Mouse (Mus musculus) macrophage (primary cell): ENCODE data around the gene Tacc3. TPM values are rescaled to one million over a fixed set of nuclear protein-coding genes. Genes with fewer than 3 reads are reported as not detected.
A peak's percentile ranks its signal among the peaks of the same experiment; 100 is the strongest.

ENCODE experiments used
- H3K27ac ChIP-seq: fragments of 350-480 bp; formaldehyde crosslinking; 2 replicates; pipeline ENCODE4 v1.9.0; 2021
- H3K36me3 ChIP-seq: fragments of 350-480 bp; formaldehyde crosslinking; 2 replicates; pipeline ENCODE4 v1.9.0; 2021; ENCODE audit errors: inconsistent target
- H3K4me3 ChIP-seq: fragments of 350-480 bp; formaldehyde crosslinking; 2 replicates; pipeline ENCODE4 v1.9.0; 2021; ENCODE audit errors: inconsistent target
- H3K79me2 ChIP-seq: fragments of 350-480 bp; formaldehyde crosslinking; 2 replicates; pipeline ENCODE4 v1.9.0; 2021; ENCODE audit errors: inconsistent target
- WGBS: methylation state at CpG from one replicate; pipeline ENCODE4 v1.1.7; 2026; ENCODE audit warnings: inconsistent platforms; ENCODE audit not compliant: missing documents; 5-methylcytosine and 5-hydroxymethylcytosine counted together
- polyA plus RNA-seq: library from polyadenylated mRNA; stranded (reverse); fragments of 250-400 nt; gene quantifications from 3 replicates; pipeline ENCODE4 v1.2.4, GENCODE M21; 2018; ENCODE audit warnings: inconsistent platforms
- total RNA-seq, 78 experiments: library from RNA; depleted of rRNA; stranded (reverse); fragments of 250-400 nt; gene quantifications; 1 replicate in 9 of 78; 2 replicates in 24 of 78; 3 replicates in 43 of 78; 4 replicates in 2 of 78; pipeline ENCODE4 v1.2.4; 2018; ENCODE audit warnings: inconsistent platforms in 56 of 78

The Tacc3 gene
- 10 to 100 TPM in 21 of 26 experiments, 1 to 10 TPM in 5; 4.8 to 40.4 (median 19.6) TPM for total RNA-seq (2018; cell fraction: chromatin; rRNA removed)
- 10 to 100 TPM in 18 of 26 experiments, 1 to 10 TPM in 8; 7.4 to 14.6 (median 10.7) TPM for total RNA-seq (2018; cell fraction: cytosol; rRNA removed)
- 10 to 100 TPM in 21 of 26 experiments, 1 to 10 TPM in 5; 4.9 to 37.4 (median 13.4) TPM for total RNA-seq (2018; cell fraction: nucleus; rRNA removed)
- polyA plus RNA-seq: 6.1 to 26.7 TPM (median 22.0 TPM) in 3 replicates

- Histone ChIP-seq H3K79me2 (peaks cover 60% of the 10 kb centered on the region), H3K36me3 (peaks cover 16% of the 10 kb centered on the region; the same call in 1 of the 2 replicates), H3K4me3 (peak within 1 kb of the TSS; percentile 91), H3K27ac (peak within 1 kb of the TSS; percentile 93)
- WGBS: under 1% methylated on average over 59 of the region's 60 CpGs
Observed at GRCm38 (mm10) chr5:33657787-33658663, at the start of gene Tacc3, which contains the start of gene Tmem129. Gene Tacc3, plus strand, starts transcription at chr5:33658128. Gene Tmem129, minus strand, starts transcription at chr5:33658416.

DNA sequence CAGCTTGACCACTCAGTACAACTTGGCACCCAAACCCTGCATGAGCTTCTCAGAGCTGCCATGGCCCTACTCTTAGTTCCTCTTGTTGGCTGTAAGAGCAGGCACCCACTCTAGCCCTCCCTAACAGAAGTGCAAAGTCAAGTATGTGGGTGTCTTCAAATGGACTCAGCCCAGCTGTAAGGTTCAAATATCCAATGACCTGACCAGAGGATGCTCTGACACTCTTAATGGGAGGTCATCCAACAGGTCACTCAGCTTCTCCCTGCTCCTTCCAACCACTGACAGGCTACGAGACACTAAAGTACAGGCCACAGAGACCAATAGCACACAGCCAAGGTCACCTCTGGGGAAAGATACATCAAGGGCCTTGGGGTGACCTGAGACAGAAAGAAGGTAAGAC is 48.7 kb upstream of the Tacc3 start:
- H3K79me2 ChIP-seq: no peaks in the 10 kb centered on the region
- peaks cover 44% of the 10 kb centered on the region for H3K36me3 ChIP-seq
- H3K27ac ChIP-seq: no peak overlapping the region
- no peak overlapping the region for H3K4me3 ChIP-seq
- 93% methylated on average over 1 of the region's 1 CpGs for WGBS

GRCm38 (mm10) chr5:33611795-33612194 is 46.1 kb upstream of the Tacc3 start:
- peaks cover 44% of the 10 kb centered on the region for H3K36me3 ChIP-seq
- 95% methylated on average over 1 of the region's 1 CpGs for WGBS
- peaks cover 10% of the 10 kb centered on the region; the same call in 1 of the 2 replicates for H3K79me2 ChIP-seq
- no peak overlapping the region for H3K4me3 ChIP-seq
- H3K27ac ChIP-seq: no peak overlapping the region

DNA sequence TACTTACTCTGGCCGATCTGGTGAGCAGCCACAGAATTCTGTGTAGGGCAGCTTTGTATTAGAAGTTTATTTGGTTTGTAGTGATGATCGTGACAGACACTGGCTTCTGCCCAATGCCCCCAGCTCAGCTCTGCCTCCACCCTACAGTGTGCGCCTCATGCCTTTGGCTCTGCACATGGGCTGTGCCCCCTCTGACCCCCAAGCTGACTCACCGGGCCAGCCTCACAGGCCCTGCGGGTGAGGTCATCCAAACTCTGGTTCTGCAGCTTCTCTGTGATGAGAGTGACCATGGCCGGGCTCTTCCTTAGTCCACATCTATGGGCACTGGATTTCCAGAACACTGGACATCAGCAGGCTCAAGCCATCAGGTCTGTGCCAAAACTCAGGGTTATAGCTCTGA is 43.5 kb upstream of the Tacc3 start:
- Histone ChIP-seq H3K79me2 (peaks cover 24% of the 10 kb centered on the region; the same call in 1 of the 2 replicates), H3K27ac (no peak overlapping the region), H3K4me3 (no peak overlapping the region), H3K36me3 (peaks cover 29% of the 10 kb centered on the region; the same call in 1 of the 2 replicates)
- WGBS: 95% methylated on average over 6 of the region's 6 CpGs

DNA sequence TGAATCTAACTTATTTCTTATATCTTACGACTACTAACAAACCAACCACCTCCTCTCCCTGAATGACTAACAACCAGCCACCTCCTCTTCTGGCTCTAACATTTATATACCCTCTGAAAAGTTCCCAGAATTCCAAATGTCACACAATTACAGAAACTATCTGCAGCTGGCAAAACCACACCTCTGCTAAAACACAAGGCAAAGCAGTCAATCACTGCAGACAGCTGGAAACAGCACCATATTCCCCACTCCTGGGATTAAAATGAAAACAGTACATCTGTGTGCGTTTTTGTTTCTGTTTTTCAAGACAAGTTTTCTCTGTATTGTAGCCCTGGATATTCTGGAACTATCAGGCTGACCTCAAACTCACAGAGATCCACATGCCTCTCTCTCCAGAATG is 35.3 kb upstream of the Tacc3 start:
- Histone ChIP-seq H3K79me2 (peaks cover 74% of the 10 kb centered on the region), H3K36me3 (no peaks in the 10 kb centered on the region), H3K4me3 (no peak overlapping the region), H3K27ac (no peak overlapping the region)
- WGBS: 90% methylated on average over 2 of the region's 2 CpGs

- no peak overlapping the region for H3K27ac ChIP-seq
- WGBS: 92% methylated on average over 3 of the region's 3 CpGs
- no peak overlapping the region for H3K4me3 ChIP-seq
- no peaks in the 10 kb centered on the region for H3K36me3 ChIP-seq
- peaks cover 70% of the 10 kb centered on the region for H3K79me2 ChIP-seq
Observed at GRCm38 (mm10) chr5:33623766-33624165, 34.2 kb upstream of the Tacc3 start.

GRCm38 (mm10) chr5:33627968-33628367 is 30.0 kb upstream of the Tacc3 start:
- WGBS: 6% methylated on average over 4 of the region's 4 CpGs
- Histone ChIP-seq H3K36me3 (no peaks in the 10 kb centered on the region), H3K4me3 (peak overlapping the region; percentile 60), H3K79me2 (peaks cover 47% of the 10 kb centered on the region), H3K27ac (peak overlapping the region; percentile 61)

- Histone ChIP-seq H3K79me2 (peaks cover 38% of the 10 kb centered on the region), H3K36me3 (no peaks in the 10 kb centered on the region), H3K4me3 (peak overlapping the region; percentile 60), H3K27ac (peak overlapping the region; percentile 61)
- under 1% methylated on average over 24 of the region's 24 CpGs for WGBS
Observed at GRCm38 (mm10) chr5:33628820-33629300, 29.1 kb upstream of the Tacc3 start.

- WGBS: under 1% methylated on average over 89 of the region's 99 CpGs
Observed at GRCm38 (mm10) chr5:33629301-33629987, 28.5 kb upstream of the Tacc3 start, which contains the start of the genes Fam53a and Gm9903. Gene Fam53a, minus strand, starts transcription at chr5:33629635. Gene Gm9903, plus strand, starts transcription at chr5:33629925.

GRCm38 (mm10) chr5:33630061-33630460 is 27.9 kb upstream of the Tacc3 start:
- peaks cover 27% of the 10 kb centered on the region for H3K79me2 ChIP-seq
- 4% methylated on average over 9 of the region's 9 CpGs for WGBS
- H3K36me3 ChIP-seq: no peaks in the 10 kb centered on the region
- peak overlapping the region; percentile 56 for H3K4me3 ChIP-seq
- peak overlapping the region; percentile 29 for H3K27ac ChIP-seq

More at GRCm38 (mm10) chr5:33629301-33629987, 28.5 kb upstream of the Tacc3 start, which contains the start of the genes Fam53a and Gm9903:
- H3K79me2 ChIP-seq: peaks cover 33% of the 10 kb centered on the region
- H3K36me3 ChIP-seq: no peaks in the 10 kb centered on the region
- peak within 1 kb of the TSS; percentile 61 for H3K27ac ChIP-seq
- H3K4me3 ChIP-seq: peak within 1 kb of the TSS; percentile 60

- peaks cover 22% of the 10 kb centered on the region for H3K79me2 ChIP-seq
- 65% methylated on average over 4 of the region's 4 CpGs for WGBS
- 0 out of 2 replicates have a peak overlapping the region, but pooled peaks have one; percentile 29 for H3K27ac ChIP-seq
- peak overlapping the region; percentile 56; the same call in 1 of the 2 replicates for H3K4me3 ChIP-seq
- H3K36me3 ChIP-seq: no peaks in the 10 kb centered on the region
Observed at GRCm38 (mm10) chr5:33630615-33631014, 27.3 kb upstream of the Tacc3 start.

DNA sequence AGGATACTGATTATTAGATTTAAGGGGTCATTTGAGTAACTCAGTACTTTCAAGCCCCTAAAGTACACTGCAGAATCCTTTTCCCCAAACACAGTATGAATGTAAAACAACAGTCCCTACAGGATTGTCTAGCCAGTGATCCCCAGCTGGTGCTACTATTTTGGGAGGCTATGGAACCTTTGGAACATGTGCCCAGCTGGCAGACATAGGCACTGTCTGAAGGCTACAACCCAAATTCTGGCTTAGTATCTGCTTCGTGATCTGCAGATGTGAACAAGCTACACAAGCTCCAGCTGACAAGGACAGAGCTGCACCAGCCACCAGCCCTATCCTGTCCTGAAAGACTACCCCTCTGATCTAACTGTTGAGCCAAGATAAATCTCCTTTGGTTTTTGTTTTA is 25.4 kb upstream of the Tacc3 start:
- H3K4me3 ChIP-seq: no peak overlapping the region
- H3K79me2 ChIP-seq: peaks cover 3% of the 10 kb centered on the region; the same call in 1 of the 2 replicates
- H3K27ac ChIP-seq: no peak overlapping the region
- 100% methylated on average over 1 of the region's 1 CpGs for WGBS
- no peaks in the 10 kb centered on the region for H3K36me3 ChIP-seq

- Histone ChIP-seq H3K36me3 (peaks cover 8% of the 10 kb centered on the region; the same call in 1 of the 2 replicates), H3K79me2 (no peaks in the 10 kb centered on the region), H3K4me3 (no peak overlapping the region), H3K27ac (no peak overlapping the region)
- WGBS: 93% methylated on average over 3 of the region's 3 CpGs
Observed at GRCm38 (mm10) chr5:33635361-33635760, 22.6 kb upstream of the Tacc3 start.
